Mouse (Mus musculus) cortical plate, adult 2 months (tissue): ENCODE measurements around the gene Selenov.

ENCODE experiments used
- CTCF ChIP-seq: fragments of 200-500 bp; IDR thresholded peaks from 2 replicates; pipeline ENCODE4 v1.5.1; 2011; ENCODE audit warnings: mild to moderate bottlenecking, control low read depth, low read length; ENCODE audit not compliant: insufficient read depth; ENCODE audit errors: extremely low read depth
- POLR2A ChIP-seq: fragments of 200-500 bp; IDR thresholded peaks from 2 replicates; pipeline ENCODE4 v1.6.1; 2011; ENCODE audit warnings: mild to moderate bottlenecking, low read length, control low read depth; ENCODE audit not compliant: insufficient read depth; ENCODE audit errors: extremely low read depth

- TF ChIP-seq CTCF (no peak), POLR2A (peak; percentile 54; the same call in 1 of the 2 replicates)
Measured at GRCm38 (mm10) chr7:28311926-28312543, 21.0 kb upstream of the Selenov start, which contains the start of gene Timm50.
